Mouse (Mus musculus): ENCODE results near the gene Slc6a3.

Gene Slc6a3

DNA sequence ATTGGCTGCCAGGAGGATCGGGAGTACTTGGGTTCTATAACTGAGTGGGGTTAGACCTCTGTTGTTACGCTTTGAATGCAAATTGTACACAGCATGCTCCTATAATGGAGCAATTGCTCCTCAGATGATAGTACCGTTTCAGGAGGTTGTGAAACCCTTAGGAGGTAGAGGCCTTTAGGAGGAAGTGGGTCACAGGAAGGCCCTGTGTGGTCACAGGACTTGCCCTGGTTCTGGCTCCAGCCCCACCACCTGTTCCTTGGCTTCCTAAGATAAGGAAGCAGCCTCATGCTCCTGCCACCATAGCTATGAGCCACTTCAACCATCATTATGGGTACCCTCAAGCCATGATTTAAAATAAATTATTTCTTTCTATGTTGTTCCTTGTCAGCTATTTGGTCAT is 54.9 kb downstream of the Slc6a3 start:
- no peak for DNase-seq (ENCODE audit: low spot score)

DNA sequence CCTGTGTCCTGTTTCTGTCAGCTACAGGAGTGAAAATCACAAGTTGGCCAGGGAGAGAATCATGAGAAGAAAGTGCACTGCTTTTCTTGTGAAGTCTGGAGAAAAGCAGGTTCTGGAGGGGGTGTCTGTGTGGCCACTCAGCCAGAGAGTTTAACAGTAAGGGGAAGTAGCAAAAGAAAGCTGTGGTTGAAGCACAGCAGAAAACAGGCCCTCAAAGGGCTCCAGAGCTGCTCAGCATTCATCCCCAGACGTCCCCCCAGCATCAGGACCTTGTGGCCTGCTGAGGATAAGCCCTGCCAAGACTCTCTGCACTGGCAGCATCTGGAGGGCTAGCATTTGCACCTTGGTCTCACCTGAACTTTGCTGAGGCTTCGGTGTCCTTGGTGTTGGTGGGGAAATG is 56.0 kb downstream of the Slc6a3 start:
- no peak for DNase-seq (ENCODE audit: low spot score)

DNA sequence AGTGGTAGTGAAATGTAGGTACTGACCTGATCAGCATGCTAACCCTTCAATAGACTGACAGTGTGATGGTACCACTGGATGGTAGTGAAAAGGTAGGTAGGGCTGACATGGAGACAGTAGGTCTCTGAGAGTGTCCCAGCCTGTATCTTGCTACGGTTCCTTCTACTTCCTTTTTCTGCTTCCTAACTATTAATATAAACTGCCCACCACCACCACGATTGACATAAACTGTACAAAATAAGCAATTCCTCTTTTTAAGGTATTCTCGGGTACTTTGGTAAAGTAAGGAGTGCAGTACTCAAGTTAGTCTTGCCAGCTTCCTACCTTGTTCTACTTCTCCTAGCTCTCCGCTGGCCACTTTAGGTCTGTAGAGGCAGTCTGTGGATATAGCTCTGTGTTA is 59.7 kb downstream of the Slc6a3 start:
- no peak for DNase-seq (ENCODE audit: low spot score)

DNA sequence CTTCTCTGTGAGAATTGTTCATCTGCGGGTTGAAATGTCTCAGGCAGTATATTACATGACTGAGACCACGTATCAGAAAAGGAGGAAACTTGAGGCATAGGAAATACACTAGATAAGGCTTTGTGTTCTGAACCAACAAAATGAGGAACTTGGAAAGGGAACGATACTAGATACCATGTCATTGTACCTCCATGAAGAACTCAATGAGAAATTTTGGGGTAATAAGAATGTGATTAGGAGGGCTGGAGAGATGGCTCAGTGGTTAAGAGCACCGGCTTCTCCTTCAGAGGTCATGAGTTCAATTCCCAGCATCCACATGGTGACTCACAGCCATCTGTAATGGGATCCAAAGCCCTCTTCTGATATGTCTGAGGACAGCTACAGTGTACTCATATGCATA is 63.7 kb downstream of the Slc6a3 start:
- no peak for DNase-seq (ENCODE audit: low spot score)

DNA sequence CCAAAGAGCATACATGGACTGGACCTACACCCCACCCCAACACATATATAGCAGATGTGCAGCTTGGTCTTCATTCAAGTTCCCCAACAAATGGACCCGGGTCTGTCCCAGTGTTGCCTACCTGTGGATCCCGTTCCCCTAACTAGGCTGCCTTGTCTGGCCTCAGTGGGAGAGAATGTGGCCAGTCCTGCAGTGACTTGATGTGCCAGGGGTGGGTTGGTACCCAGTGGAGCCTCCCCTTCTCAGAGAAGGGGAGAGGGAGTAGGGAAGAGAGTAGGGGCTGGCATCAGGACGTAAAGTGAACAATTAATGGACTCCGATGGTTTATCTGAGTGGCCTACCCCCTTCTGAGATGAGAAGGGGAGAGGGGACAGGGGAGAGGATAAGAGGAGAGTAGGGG is 66.5 kb downstream of the Slc6a3 start:
- DNase-seq (ENCODE audit: low spot score), result no peak

DNA sequence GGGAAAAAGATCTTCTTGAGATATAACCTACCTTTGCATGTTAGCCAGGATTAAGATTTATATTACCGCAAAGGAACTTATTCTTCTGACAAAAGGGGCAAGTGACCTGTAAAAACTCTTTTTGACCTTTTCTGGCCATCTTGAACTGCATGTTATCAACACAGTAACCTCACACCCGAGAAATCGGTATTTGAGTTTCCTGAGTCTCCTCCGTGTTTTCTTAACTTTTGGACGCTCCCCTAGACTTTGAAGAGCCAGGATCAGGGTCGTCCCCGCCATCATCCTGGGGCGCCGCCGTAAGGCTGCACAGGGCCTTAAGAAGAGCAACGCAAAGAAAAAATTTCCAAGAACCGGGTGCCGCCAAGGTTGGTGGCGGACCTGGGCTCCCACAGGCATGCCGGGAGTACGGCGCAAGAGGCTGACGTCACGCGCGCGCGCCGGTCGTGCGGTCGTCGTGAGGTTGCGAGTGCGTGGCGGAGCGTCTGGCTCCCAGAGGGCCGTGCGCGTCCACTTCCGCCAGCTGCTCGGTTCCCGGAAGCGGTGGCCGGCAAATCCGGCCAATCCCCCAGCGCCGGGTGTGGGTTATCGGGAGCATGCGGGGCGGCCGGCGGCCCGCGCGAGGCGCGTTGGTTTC is 67.1 kb downstream of the Slc6a3 start, which contains the start of gene Clptm1l:
TSS of gene Clptm1l (plus strand) at position 485 of the 634 bp plus-strand sequence.
- peak; percentile 94 for DNase-seq (ENCODE audit: low spot score)

DNA sequence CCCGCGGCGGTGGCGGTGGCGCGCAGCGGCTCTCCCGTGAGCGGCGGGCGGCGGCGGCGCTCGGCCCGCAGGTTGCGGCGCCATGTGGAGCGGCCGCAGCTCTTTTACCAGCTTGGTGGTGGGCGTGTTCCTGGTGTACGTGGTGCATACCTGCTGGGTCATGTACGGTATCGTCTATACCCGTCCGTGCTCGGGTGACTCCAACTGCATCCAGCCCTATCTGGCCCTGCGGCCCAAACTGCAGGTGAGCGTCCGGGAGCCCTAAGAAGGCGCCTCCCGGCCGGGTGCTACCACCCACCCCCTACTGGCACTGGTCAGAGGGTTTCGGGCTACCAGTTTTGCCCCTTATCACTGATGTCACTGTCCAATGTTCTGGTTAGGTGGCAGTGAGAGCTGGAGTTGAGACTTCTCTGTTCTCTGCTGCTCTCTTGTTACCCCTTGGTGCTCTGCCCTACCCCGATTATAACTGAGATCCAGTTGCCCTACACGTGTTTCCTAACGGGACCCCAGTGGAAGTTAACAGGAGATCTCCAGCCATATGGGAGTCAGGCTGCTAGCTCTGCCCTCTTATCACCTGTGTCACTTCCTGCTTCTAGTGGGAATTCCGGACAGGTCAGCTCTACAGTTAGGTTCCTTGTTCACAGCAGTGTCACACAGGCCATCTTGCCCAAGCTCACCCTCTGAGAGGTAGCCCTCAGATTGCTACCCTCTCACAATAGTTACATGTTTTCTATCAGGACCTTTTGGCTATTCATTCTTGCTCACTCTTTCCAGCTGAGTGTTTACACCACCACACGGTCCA is 67.8 kb downstream of the Slc6a3 start:
- no peak for DNase-seq (ENCODE audit: low spot score)

DNA sequence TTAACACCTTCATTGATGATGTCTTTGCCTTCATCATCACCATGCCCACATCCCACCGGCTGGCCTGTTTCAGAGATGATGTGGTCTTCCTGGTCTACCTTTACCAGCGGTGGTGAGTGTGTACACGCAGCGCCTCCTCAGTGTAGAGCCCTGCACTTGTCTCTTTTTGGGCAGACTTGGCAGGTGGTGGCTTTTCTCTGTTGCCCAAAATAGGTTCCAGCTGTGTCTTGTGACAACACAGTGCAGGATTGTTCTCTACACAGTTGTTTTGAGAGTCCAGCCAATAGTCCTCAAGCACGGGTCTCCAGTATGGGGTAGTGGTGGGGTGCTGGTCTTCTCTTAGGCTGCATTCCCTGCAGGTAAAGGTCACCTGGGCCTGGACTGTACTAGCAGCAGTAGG is 81.9 kb downstream of the Slc6a3 start:
- no peak for DNase-seq (ENCODE audit: low spot score)

DNA sequence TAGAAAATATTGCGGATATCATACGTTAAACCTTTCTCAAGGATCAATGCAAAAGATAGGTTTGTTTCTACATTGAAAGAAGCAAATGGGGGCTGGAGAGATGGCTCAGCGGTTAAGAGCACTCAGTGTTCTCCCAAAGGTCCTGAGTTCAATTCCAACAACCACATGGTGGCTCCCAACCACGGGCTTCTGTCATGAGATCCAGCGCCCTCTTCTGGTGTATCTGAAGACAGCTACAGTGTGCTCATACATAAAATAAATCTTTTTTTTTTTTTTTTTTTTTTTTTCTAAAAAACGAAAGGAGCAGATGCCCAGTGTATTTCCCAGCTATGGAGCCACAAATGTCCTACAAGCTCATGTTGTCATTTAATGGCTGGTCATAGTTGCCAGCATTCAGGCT is 84.1 kb downstream of the Slc6a3 start:
- DNase-seq (ENCODE audit: low spot score), result no peak

DNA sequence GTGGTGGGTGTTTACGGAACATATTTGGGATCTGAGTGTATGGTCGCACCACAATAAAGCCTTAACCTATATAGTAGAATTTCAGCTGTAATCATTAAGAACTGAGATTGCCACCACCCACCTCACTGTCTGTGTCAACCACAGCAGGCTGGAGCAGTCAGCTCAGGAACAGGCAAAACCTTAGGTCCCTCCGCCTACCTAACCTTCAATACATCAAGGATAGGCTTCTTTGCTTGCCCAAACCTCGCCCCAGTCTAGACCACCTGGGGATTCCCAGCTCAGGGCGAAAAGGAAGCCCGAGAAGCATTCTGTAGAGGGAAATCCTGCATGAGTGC is 89.8 kb downstream of the Slc6a3 start:
- no peak for DNase-seq (ENCODE audit: low spot score)

DNA sequence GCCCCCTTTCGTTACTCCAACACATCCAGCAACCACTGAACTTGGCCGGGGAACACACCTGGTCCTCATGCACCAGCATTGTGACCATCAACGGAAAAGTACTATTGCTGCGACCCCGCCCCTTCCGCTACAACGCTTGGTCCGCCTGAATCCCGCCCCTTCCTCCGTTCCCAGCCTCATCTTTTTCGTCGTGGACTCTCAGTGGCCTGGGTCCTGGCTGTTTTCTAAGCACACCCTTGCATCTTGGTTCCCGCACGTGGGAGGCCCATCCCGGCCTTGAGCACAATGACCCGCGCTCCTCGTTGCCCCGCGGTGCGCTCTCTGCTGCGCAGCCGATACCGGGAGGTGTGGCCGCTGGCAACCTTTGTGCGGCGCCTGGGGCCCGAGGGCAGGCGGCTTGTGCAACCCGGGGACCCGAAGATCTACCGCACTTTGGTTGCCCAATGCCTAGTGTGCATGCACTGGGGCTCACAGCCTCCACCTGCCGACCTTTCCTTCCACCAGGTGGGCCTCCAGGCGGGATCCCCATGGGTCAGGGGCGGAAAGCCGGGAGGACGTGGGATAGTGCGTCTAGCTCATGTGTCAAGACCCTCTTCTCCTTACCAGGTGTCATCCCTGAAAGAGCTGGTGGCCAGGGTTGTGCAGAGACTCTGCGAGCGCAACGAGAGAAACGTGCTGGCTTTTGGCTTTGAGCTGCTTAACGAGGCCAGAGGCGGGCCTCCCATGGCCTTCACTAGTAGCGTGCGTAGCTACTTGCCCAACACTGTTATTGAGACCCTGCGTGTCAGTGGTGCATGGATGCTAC is 90.4 kb downstream of the Slc6a3 start, which contains the start of gene Tert:
TSS of gene Tert (plus strand) at position 167 of the 805 bp plus-strand sequence.
- DNase-seq (ENCODE audit: low spot score), result peak; percentile 66
